Mouse (Mus musculus) ovary, postnatal 36 days (tissue): ENCODE results near the gene Gm19345.

Source experiments
- DNase-seq: peaks from one replicate; pipeline ENCODE4 v3.0.0; 2022; ENCODE audit warnings: low spot score, mixed read lengths

Gm19345 gene

GRCm38 (mm10) chr7:19871137-19871621 is 19.4 kb downstream of the Gm19345 start:
- DNase-seq = no peak

GRCm38 (mm10) chr7:19871943-19872601 is 20.3 kb downstream of the Gm19345 start:
- no peak for DNase-seq

- no peak for DNase-seq
These were observed 24.3 kb downstream of the Gm19345 start for GRCm38 (mm10) chr7:19875948-19876682.

GRCm38 (mm10) chr7:19876781-19877425 is 25.1 kb downstream of the Gm19345 start:
- no peak for DNase-seq

- DNase-seq = no peak
These were observed 29.0 kb downstream of the Gm19345 start for GRCm38 (mm10) chr7:19880754-19881153.

- no peak for DNase-seq
These were observed 36.0 kb downstream of the Gm19345 start, which contains the start of gene Ceacam19 for GRCm38 (mm10) chr7:19887849-19888248. Ceacam19 (minus strand) TSS chr7:19887965.

GRCm38 (mm10) chr7:19889881-19890280 is 38.1 kb downstream of the Gm19345 start:
- peak; percentile 30 for DNase-seq
